Mouse (Mus musculus): ENCODE measurements around the gene Ces1e.

The Ces1e gene

DNA sequence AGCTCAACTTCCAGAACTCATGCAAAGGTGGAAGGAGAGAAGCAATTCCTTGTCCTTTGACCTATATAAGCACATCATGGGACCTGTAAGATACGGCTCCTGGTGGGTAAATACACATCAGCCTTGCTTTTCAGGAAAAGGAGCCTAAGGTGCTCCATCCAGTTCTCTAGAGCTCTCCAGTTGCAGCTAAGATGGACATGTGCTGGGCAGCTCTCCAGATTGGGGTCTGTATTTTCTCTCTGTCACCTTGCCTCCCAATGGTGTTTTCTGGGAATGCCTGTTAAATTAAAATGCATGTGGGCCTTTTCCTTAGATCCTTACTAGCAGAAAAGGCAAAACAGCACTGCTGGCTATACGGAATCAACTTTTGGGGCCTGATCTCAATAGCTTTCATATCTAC is 54.9 kb downstream of the Ces1e start:
- no peak for DNase-seq

- peak; percentile 28 to 47 for DNase-seq
Observed at GRCm38 (mm10) chr8:93171846-93172590, 57.4 kb downstream of the Ces1e start.

DNA sequence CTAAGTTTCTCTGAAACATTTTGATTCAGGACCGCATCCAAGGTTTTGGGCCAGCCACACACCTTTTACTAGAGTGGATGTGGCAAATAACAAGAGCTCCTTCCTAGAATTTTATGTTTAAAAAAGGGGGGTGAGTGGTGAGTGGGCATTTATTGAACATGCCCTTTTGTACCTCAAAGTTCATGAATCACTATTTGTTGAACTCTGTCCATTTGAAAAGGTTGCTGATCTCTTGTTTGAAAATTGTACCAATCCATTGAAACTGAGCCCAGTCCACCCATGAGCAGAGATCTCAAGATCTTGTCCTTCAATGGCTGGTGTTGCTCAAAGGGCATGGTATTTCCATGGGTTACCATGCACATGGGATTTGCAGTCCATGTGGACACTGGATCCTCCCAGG is 66.1 kb downstream of the Ces1e start:
- DNase-seq: no peak

- DNase-seq: peak; percentile 5 to 15
Observed at GRCm38 (mm10) chr8:93151401-93151800, 78.0 kb downstream of the Ces1e start.

Data from lung, adult 18-20 months (tissue).